Mouse (Mus musculus): ENCODE results near the gene Sbk2. TPM values are rescaled to one million over a fixed set of nuclear protein-coding genes. Genes with fewer than 3 reads are reported as not detected.
A peak's percentile ranks its signal among the peaks of the same experiment; 100 is the strongest.

The Sbk2 gene
- total and polyA plus RNA-seq, 2 experiments from 2014 or later: 0.31 TPM; not detected in 1

DNA sequence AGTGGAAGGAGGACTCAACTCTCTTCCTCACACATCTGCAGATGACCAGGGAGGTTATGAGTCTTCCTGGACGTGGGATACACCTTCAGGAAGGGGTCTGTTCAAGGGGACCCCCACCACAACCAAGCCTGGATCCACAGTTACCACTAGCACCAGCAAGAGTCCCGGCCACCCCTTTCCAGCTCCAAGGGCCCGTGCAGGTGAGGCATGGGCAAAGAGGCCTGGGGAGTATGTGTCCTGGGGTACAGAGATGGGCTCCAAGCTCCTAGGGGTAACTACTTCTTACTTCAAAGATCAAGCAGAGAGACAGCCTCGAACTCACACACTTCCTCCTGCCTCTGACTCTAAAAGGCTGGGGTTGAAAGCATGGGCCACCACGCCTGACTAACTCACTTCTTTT lies 21.5 kb downstream of the Sbk2 start:
- Histone ChIP-seq H3K4me3 (ENCODE audit: low read length) (no peak overlapping the region), H3K27ac (no peak overlapping the region), H3K9me3 (ENCODE audit: low read length) (no peaks in the 10 kb centered on the region), H3K4me1 (ENCODE audit: insufficient read depth, low read length) (no peaks in the 10 kb centered on the region; the same call in 1 of the 2 replicates), H3K9ac (replicated peaks; ENCODE audit: low read length) (no peak overlapping the region), H3K27me3 (ENCODE audit: insufficient read depth, low read length) (no peaks in the 10 kb centered on the region), H3K4me2 (ENCODE audit: low read depth, low read length) (no peak overlapping the region), H3K36me3 (ENCODE audit: insufficient read depth, low read length) (no peaks in the 10 kb centered on the region)
- ATAC-seq (no peak; the same call in 1 of the 2 replicates), DNase-seq (ENCODE audit: low spot score) (no peak)
- no peak for TF ChIP-seq CTCF (IDR thresholded peaks at IDR 0.05; ENCODE audit: low read depth)
- 59% methylated on average over 5 of the region's 5 CpGs for WGBS

- Histone ChIP-seq H3K9ac (replicated peaks; ENCODE audit: low read length) (no peak overlapping the region), H3K27me3 (ENCODE audit: insufficient read depth, low read length) (no peaks in the 10 kb centered on the region)
These were observed 24.1 kb downstream of the Sbk2 start for GRCm38 (mm10) chr7:4940068-4940479.

GRCm38 (mm10) chr7:4938456-4938855 lies 25.8 kb downstream of the Sbk2 start:
- DNase-seq (ENCODE audit: low spot score): peak; percentile 57
- Histone ChIP-seq H3K4me3 (ENCODE audit: low read length) (no peak overlapping the region), H3K27ac (no peak overlapping the region), H3K36me3 (ENCODE audit: insufficient read depth, low read length) (no peaks in the 10 kb centered on the region), H3K9ac (replicated peaks; ENCODE audit: low read length) (no peak overlapping the region), H3K27me3 (ENCODE audit: insufficient read depth, low read length) (no peaks in the 10 kb centered on the region), H3K4me2 (ENCODE audit: low read depth, low read length) (no peak overlapping the region), H3K9me3 (ENCODE audit: low read length) (no peaks in the 10 kb centered on the region), H3K4me1 (ENCODE audit: insufficient read depth, low read length) (no peaks in the 10 kb centered on the region; the same call in 1 of the 2 replicates)
- WGBS: 23% methylated on average over 2 of the region's 2 CpGs
- peak; percentile 91 for TF ChIP-seq CTCF (IDR thresholded peaks at IDR 0.05; ENCODE audit: low read depth)
- ATAC-seq: no peak

More at GRCm38 (mm10) chr7:4940068-4940479, 24.1 kb downstream of the Sbk2 start:
- ATAC-seq (peak; percentile 54; the same call in 1 of the 2 replicates), DNase-seq (ENCODE audit: low spot score) (peak; percentile 78)
- H3K27ac ChIP-seq: no peak overlapping the region
- 20% methylated on average over 9 of the region's 9 CpGs for WGBS
- H3K9me3 ChIP-seq (ENCODE audit: low read length): no peaks in the 10 kb centered on the region
- peak; percentile 86 for TF ChIP-seq CTCF (IDR thresholded peaks at IDR 0.05; ENCODE audit: low read depth)
- no peaks in the 10 kb centered on the region for H3K36me3 ChIP-seq (ENCODE audit: insufficient read depth, low read length)
- H3K4me3 ChIP-seq (ENCODE audit: low read length): no peak overlapping the region
- H3K4me2 ChIP-seq (ENCODE audit: low read depth, low read length): no peak overlapping the region
- no peaks in the 10 kb centered on the region; the same call in 1 of the 2 replicates for H3K4me1 ChIP-seq (ENCODE audit: insufficient read depth, low read length)

DNA sequence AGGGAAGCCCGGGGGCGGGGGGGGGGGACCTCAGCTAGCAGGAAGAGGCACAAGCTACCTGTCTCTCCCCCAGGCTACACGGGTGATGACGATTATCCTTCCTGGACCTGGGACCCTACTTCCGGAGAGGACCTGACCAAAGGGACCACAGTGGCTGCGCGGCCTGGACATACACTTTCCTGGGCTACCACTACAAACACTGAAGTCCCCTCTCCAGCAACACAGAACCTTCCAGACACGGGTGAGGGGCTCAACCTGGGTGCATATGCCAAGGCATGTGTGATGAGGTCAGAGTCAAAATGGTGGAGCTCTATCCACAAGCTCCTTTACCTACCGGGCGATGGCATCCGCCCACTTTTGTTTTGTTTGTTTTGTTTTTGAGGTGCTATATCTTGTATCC lies 26.8 kb downstream of the Sbk2 start:
- ATAC-seq (no peak), DNase-seq (ENCODE audit: low spot score) (no peak)
- Histone ChIP-seq H3K27me3 (ENCODE audit: insufficient read depth, low read length) (no peaks in the 10 kb centered on the region), H3K36me3 (ENCODE audit: insufficient read depth, low read length) (no peaks in the 10 kb centered on the region), H3K4me2 (ENCODE audit: low read depth, low read length) (no peak overlapping the region), H3K9ac (replicated peaks; ENCODE audit: low read length) (no peak overlapping the region), H3K4me3 (ENCODE audit: low read length) (no peak overlapping the region), H3K27ac (no peak overlapping the region), H3K4me1 (ENCODE audit: insufficient read depth, low read length) (no peaks in the 10 kb centered on the region), H3K9me3 (ENCODE audit: low read length) (no peaks in the 10 kb centered on the region)
- TF ChIP-seq CTCF (IDR thresholded peaks at IDR 0.05; ENCODE audit: low read depth): no peak
- WGBS: 73% methylated on average over 11 of the region's 11 CpGs

DNA sequence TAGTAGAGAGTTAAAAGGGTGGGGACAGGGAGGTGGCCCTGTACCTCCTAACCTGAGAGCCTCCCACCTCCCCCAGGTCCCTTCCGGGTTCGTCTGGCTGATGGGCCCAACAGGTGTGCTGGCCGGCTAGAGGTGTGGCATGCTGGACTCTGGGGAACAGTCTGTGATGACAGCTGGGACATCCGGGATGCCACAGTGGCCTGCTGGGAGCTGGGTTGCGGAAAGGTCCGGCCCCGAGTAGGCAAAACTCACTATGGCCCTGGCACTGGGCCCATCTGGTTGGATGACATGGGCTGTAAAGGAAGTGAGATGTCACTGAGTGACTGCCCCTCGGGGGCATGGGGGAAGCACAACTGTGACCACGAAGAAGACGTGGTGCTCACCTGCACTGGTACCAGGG lies 27.4 kb downstream of the Sbk2 start:
- Histone ChIP-seq H3K9ac (replicated peaks; ENCODE audit: low read length) (no peak overlapping the region), H3K27me3 (ENCODE audit: insufficient read depth, low read length) (no peaks in the 10 kb centered on the region), H3K36me3 (ENCODE audit: insufficient read depth, low read length) (no peaks in the 10 kb centered on the region), H3K4me2 (ENCODE audit: low read depth, low read length) (no peak overlapping the region), H3K27ac (no peak overlapping the region), H3K4me1 (ENCODE audit: insufficient read depth, low read length) (no peaks in the 10 kb centered on the region), H3K9me3 (ENCODE audit: low read length) (no peaks in the 10 kb centered on the region), H3K4me3 (ENCODE audit: low read length) (no peak overlapping the region)
- DNase-seq (ENCODE audit: low spot score) (no peak), ATAC-seq (no peak)
- 68% methylated on average over 10 of the region's 10 CpGs for WGBS
- no peak for TF ChIP-seq CTCF (IDR thresholded peaks at IDR 0.05; ENCODE audit: low read depth)

- DNase-seq (ENCODE audit: low spot score): no peak
- no peak overlapping the region for H3K4me3 ChIP-seq (ENCODE audit: low read length)
- H3K36me3 ChIP-seq (ENCODE audit: insufficient read depth, low read length): no peaks in the 10 kb centered on the region
- no peak for ATAC-seq
- no peak overlapping the region for H3K4me2 ChIP-seq (ENCODE audit: low read depth, low read length)
- H3K9ac ChIP-seq (replicated peaks; ENCODE audit: low read length): no peak overlapping the region
- H3K4me1 ChIP-seq (ENCODE audit: insufficient read depth, low read length): no peaks in the 10 kb centered on the region
- TF ChIP-seq CTCF (IDR thresholded peaks at IDR 0.05; ENCODE audit: low read depth): 0 out of 2 replicates have a peak, but pooled peaks have one; percentile 11
- H3K27ac ChIP-seq: no peak overlapping the region
- 88% methylated on average over 4 of the region's 4 CpGs for WGBS
- no peaks in the 10 kb centered on the region for H3K27me3 ChIP-seq (ENCODE audit: insufficient read depth, low read length)
- no peaks in the 10 kb centered on the region for H3K9me3 ChIP-seq (ENCODE audit: low read length)
These were observed 29.9 kb downstream of the Sbk2 start for GRCm38 (mm10) chr7:4934160-4934914.

DNA sequence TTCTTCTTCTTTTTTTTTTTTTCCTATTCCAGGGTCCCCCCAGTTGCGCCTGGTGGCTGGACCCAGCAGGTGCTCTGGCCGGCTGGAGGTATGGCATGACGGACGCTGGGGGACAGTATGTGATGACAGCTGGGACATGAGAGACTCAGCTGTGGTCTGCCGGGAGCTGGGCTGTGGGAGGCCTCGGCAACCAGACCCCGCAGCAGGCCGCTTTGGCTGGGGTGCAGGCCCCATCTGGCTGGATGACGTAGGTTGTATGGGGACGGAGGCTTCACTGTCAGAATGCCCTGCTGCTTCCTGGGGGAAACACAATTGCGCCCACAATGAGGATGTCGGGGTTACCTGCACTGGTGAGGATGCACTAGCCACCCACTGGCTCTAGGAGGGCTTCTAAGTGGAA lies 31.1 kb downstream of the Sbk2 start:
- H3K4me3 ChIP-seq (ENCODE audit: low read length): no peak overlapping the region
- no peak for ATAC-seq
- H3K9ac ChIP-seq (replicated peaks; ENCODE audit: low read length): no peak overlapping the region
- WGBS: 56% methylated on average over 12 of the region's 12 CpGs
- no peaks in the 10 kb centered on the region for H3K36me3 ChIP-seq (ENCODE audit: insufficient read depth, low read length)
- H3K4me2 ChIP-seq (ENCODE audit: low read depth, low read length): no peak overlapping the region
- H3K27ac ChIP-seq: no peak overlapping the region
- DNase-seq (ENCODE audit: low spot score): no peak
- H3K9me3 ChIP-seq (ENCODE audit: low read length): no peaks in the 10 kb centered on the region
- no peaks in the 10 kb centered on the region for H3K4me1 ChIP-seq (ENCODE audit: insufficient read depth, low read length)
- H3K27me3 ChIP-seq (ENCODE audit: insufficient read depth, low read length): no peaks in the 10 kb centered on the region
- no peak for TF ChIP-seq CTCF (IDR thresholded peaks at IDR 0.05; ENCODE audit: low read depth)
